Mouse (Mus musculus) thymus, postnatal 25 days (tissue): Measurements from ENCODE around the gene Atp8b4.
A peak's percentile ranks its signal among the peaks of the same experiment; 100 is the strongest.
"Not testable (repeated sequence)": the region's sequence is repeated elsewhere in the genome, so short reads cannot be mapped to it uniquely, and the experiment has no call there.

Experiments used
- DNase-seq: peaks from one replicate; pipeline ENCODE4 v3.0.0; 2022

The Atp8b4 gene

GRCm38 (mm10) chr2:126495832-126496695 lies 4.4 kb downstream of the Atp8b4 start:
- DNase-seq, result peak; percentile 38

- no peak for DNase-seq
Measured at GRCm38 (mm10) chr2:126495230-126495629, 5.2 kb downstream of the Atp8b4 start.

GRCm38 (mm10) chr2:126493306-126493705 lies 7.2 kb downstream of the Atp8b4 start:
- DNase-seq, result no peak

GRCm38 (mm10) chr2:126492713-126493112 lies 7.8 kb downstream of the Atp8b4 start:
- DNase-seq, result no peak

- DNase-seq, result no peak
Measured at GRCm38 (mm10) chr2:126491446-126491845, 9.0 kb downstream of the Atp8b4 start.

- no peak for DNase-seq
Measured at GRCm38 (mm10) chr2:126490573-126490972, 9.9 kb downstream of the Atp8b4 start.

- no peak for DNase-seq
Measured at GRCm38 (mm10) chr2:126485262-126486017, 15.0 kb downstream of the Atp8b4 start.

GRCm38 (mm10) chr2:126483337-126483736 lies 17.1 kb downstream of the Atp8b4 start:
- DNase-seq, result no peak

GRCm38 (mm10) chr2:126477556-126477955 lies 22.9 kb downstream of the Atp8b4 start:
- no peak for DNase-seq

- peak; percentile 40 for DNase-seq
Measured at GRCm38 (mm10) chr2:126475681-126476410, 24.6 kb downstream of the Atp8b4 start.

GRCm38 (mm10) chr2:126474019-126474418 lies 26.5 kb downstream of the Atp8b4 start:
- DNase-seq, result no peak

GRCm38 (mm10) chr2:126472836-126473235 lies 27.6 kb downstream of the Atp8b4 start:
- DNase-seq, result no peak

- DNase-seq, result peak; percentile 41
Measured at GRCm38 (mm10) chr2:126467790-126468189, 32.7 kb downstream of the Atp8b4 start.

- peak; percentile 52 for DNase-seq
Measured at GRCm38 (mm10) chr2:126466391-126467134, 33.9 kb downstream of the Atp8b4 start.

GRCm38 (mm10) chr2:126458661-126459060 lies 41.8 kb downstream of the Atp8b4 start:
- no peak for DNase-seq

GRCm38 (mm10) chr2:126457759-126458158 lies 42.7 kb downstream of the Atp8b4 start:
- not testable (repeated sequence) for DNase-seq

GRCm38 (mm10) chr2:126450937-126451302 lies 49.6 kb downstream of the Atp8b4 start:
- no peak for DNase-seq

GRCm38 (mm10) chr2:126450210-126450936 lies 50.1 kb downstream of the Atp8b4 start:
- no peak for DNase-seq

GRCm38 (mm10) chr2:126445039-126445438 lies 55.4 kb downstream of the Atp8b4 start:
- DNase-seq, result no peak

GRCm38 (mm10) chr2:126441586-126441985 lies 58.9 kb downstream of the Atp8b4 start:
- no peak for DNase-seq

GRCm38 (mm10) chr2:126434712-126435111 lies 65.8 kb downstream of the Atp8b4 start:
- no peak for DNase-seq

- DNase-seq, result no peak
Measured at GRCm38 (mm10) chr2:126434305-126434704, 66.2 kb downstream of the Atp8b4 start.
